Mouse (Mus musculus) kidney, postnatal 0 days (tissue): Measurements from ENCODE around the gene Lysmd3. TPM values are rescaled to one million over a fixed set of nuclear protein-coding genes. Genes with fewer than 3 reads are reported as not detected.

ENCODE experiments used
- ATAC-seq: fragments of 200-750 bp; cut with Nextera tagmentation; replicated peaks from 2 replicates; pipeline ENCODE4 v1.8.0; 2017; ENCODE audit warnings: low read depth, moderate number of reproducible peaks, moderate TSS enrichment, moderate library complexity; ENCODE audit not compliant: low FRiP score
- DNase-seq: peaks from one replicate; pipeline ENCODE4 v3.0.0-alpha.2; 2016; ENCODE audit warnings: low spot score
- H3K27ac ChIP-seq: fragments of 300-500 bp; sonication (generic); 2 replicates; pipeline ENCODE4 v1.5.1; 2014; ENCODE audit warnings: mild to moderate bottlenecking
- H3K27me3 ChIP-seq: fragments of 300-500 bp; sonication (generic); 2 replicates; pipeline ENCODE4 v1.6.1; 2014; ENCODE audit warnings: low read length, mixed read lengths; ENCODE audit not compliant: insufficient read depth
- H3K36me3 ChIP-seq: fragments of 300-500 bp; sonication (generic); 2 replicates; pipeline ENCODE4 v1.6.1; 2014; ENCODE audit warnings: low read length, mixed read lengths; ENCODE audit not compliant: insufficient read depth
- H3K4me1 ChIP-seq: fragments of 300-500 bp; sonication (generic); replicated peaks from 2 replicates; pipeline ENCODE4 v1.6.1; 2014; ENCODE audit warnings: antibody characterized with exemption, low read length, mixed read lengths; ENCODE audit not compliant: insufficient read depth
- H3K4me2 ChIP-seq: fragments of 300-500 bp; sonication (generic); 2 replicates; pipeline ENCODE4 v1.6.1; 2014; ENCODE audit warnings: mild to moderate bottlenecking, low read length, moderate library complexity, mixed read lengths
- H3K4me3 ChIP-seq: fragments of 300-500 bp; sonication (generic); replicated peaks from 2 replicates; pipeline ENCODE4 v1.5.1; 2014; ENCODE audit warnings: low read depth, low read length
- H3K9ac ChIP-seq: fragments of 300-500 bp; sonication (generic); 2 replicates; pipeline ENCODE4 v1.6.1; 2014; ENCODE audit warnings: low read depth, low read length
- H3K9me3 ChIP-seq: fragments of 300-500 bp; sonication (generic); replicated peaks from 2 replicates; pipeline ENCODE4 v1.6.1; 2016; ENCODE audit warnings: low read length, inconsistent platforms, mixed read lengths
- CTCF ChIP-seq: IDR thresholded peaks from 2 replicates; pipeline ENCODE4 v1.5.1; 2016; ENCODE audit warnings: antibody characterized with exemption, low read depth, mild to moderate bottlenecking, moderate library complexity
- WGBS: fragments of 180-500 bp; shearing (Covaris S2); extraction: QIAGEN DNeasy Blood & Tissue Kit; methylation state at CpG from one replicate; pipeline ENCODE4 v1.1.7; 2014; 5-methylcytosine and 5-hydroxymethylcytosine counted together
- polyA plus RNA-seq: library from polyadenylated mRNA; unstranded; fragments of >200 nt; fragmentation: Nextera tagmentation; extraction: Ambion mirVana; gene quantifications from 2 replicates; pipeline ENCODE4 v1.2.1, GENCODE M21; 2015

Gene Lysmd3
- polyA plus RNA-seq, 1 experiment from 2014 or later = 22.5 TPM

GRCm38 (mm10) chr13:81690477-81690876 is 33.0 kb downstream of the Lysmd3 start:
- H3K36me3 ChIP-seq = no peaks in the 10 kb centered on the region
- ATAC-seq (no peak), DNase-seq (no peak)
- H3K4me3 ChIP-seq = no peak overlapping the region
- 87% methylated on average over 10 of the region's 10 CpGs for WGBS
- no peaks in the 10 kb centered on the region for H3K4me1 ChIP-seq
- H3K9ac ChIP-seq = no peak overlapping the region
- H3K27ac ChIP-seq = no peak overlapping the region
- TF ChIP-seq CTCF = no peak
- H3K9me3 ChIP-seq = no peaks in the 10 kb centered on the region
- no peaks in the 10 kb centered on the region for H3K27me3 ChIP-seq
- no peak overlapping the region for H3K4me2 ChIP-seq

- no peaks in the 10 kb centered on the region for H3K9me3 ChIP-seq
- H3K27me3 ChIP-seq = no peaks in the 10 kb centered on the region
- TF ChIP-seq CTCF = no peak
- H3K4me1 ChIP-seq = no peaks in the 10 kb centered on the region
- H3K36me3 ChIP-seq = no peaks in the 10 kb centered on the region
- H3K9ac ChIP-seq = no peak overlapping the region
- no peak overlapping the region for H3K27ac ChIP-seq
- H3K4me3 ChIP-seq = no peak overlapping the region
- DNase-seq = no peak
- ATAC-seq = peak; percentile 69
- H3K4me2 ChIP-seq = no peak overlapping the region
- 61% methylated on average over 9 of the region's 9 CpGs for WGBS
Observed at GRCm38 (mm10) chr13:81691606-81692005, 34.1 kb downstream of the Lysmd3 start.

GRCm38 (mm10) chr13:81694446-81694845 is 37.0 kb downstream of the Lysmd3 start:
- H3K9me3 ChIP-seq = no peaks in the 10 kb centered on the region
- no peaks in the 10 kb centered on the region for H3K27me3 ChIP-seq
- H3K27ac ChIP-seq = no peak overlapping the region
- ATAC-seq (no peak), DNase-seq (no peak)
- TF ChIP-seq CTCF = no peak
- H3K4me2 ChIP-seq = no peak overlapping the region
- no peaks in the 10 kb centered on the region for H3K36me3 ChIP-seq
- H3K4me3 ChIP-seq = no peak overlapping the region
- 93% methylated on average over 12 of the region's 12 CpGs for WGBS
- no peak overlapping the region for H3K9ac ChIP-seq
- no peaks in the 10 kb centered on the region for H3K4me1 ChIP-seq

GRCm38 (mm10) chr13:81703148-81703547 is 45.7 kb downstream of the Lysmd3 start:
- no peak for DNase-seq
- 75% methylated on average over 7 of the region's 7 CpGs for WGBS
- no peaks in the 10 kb centered on the region for H3K4me1 ChIP-seq
- H3K27me3 ChIP-seq = no peaks in the 10 kb centered on the region
- no peak overlapping the region for H3K4me3 ChIP-seq
- no peak overlapping the region for H3K9ac ChIP-seq
- H3K4me2 ChIP-seq = no peak overlapping the region
- no peak for TF ChIP-seq CTCF
- H3K27ac ChIP-seq = no peak overlapping the region
- no peaks in the 10 kb centered on the region for H3K9me3 ChIP-seq
- no peak for ATAC-seq
- no peaks in the 10 kb centered on the region for H3K36me3 ChIP-seq

- ATAC-seq (no peak), DNase-seq (no peak)
- Histone ChIP-seq H3K4me2 (no peak overlapping the region), H3K9ac (no peak overlapping the region), H3K27me3 (no peaks in the 10 kb centered on the region), H3K4me1 (no peaks in the 10 kb centered on the region), H3K36me3 (no peaks in the 10 kb centered on the region), H3K27ac (no peak overlapping the region), H3K9me3 (no peaks in the 10 kb centered on the region), H3K4me3 (no peak overlapping the region)
- no peak for TF ChIP-seq CTCF
- WGBS = 77% methylated on average over 9 of the region's 9 CpGs
Observed at GRCm38 (mm10) chr13:81703621-81704020, 46.2 kb downstream of the Lysmd3 start.

- Histone ChIP-seq H3K4me3 (no peak overlapping the region), H3K36me3 (no peaks in the 10 kb centered on the region), H3K9me3 (no peaks in the 10 kb centered on the region), H3K27me3 (no peaks in the 10 kb centered on the region), H3K27ac (no peak overlapping the region), H3K4me2 (no peak overlapping the region), H3K4me1 (no peaks in the 10 kb centered on the region), H3K9ac (no peak overlapping the region)
- 93% methylated on average over 5 of the region's 5 CpGs for WGBS
- TF ChIP-seq CTCF = no peak
- DNase-seq = no peak
- no peak for ATAC-seq
Observed at GRCm38 (mm10) chr13:81706311-81706710, 48.8 kb downstream of the Lysmd3 start.

GRCm38 (mm10) chr13:81709805-81710204 is 52.3 kb downstream of the Lysmd3 start:
- H3K4me2 ChIP-seq = peak overlapping the region; percentile 94
- 0 out of 2 replicates have a peak overlapping the region, but pooled peaks have one; percentile 72 for H3K9ac ChIP-seq
- H3K9me3 ChIP-seq = no peaks in the 10 kb centered on the region
- H3K27me3 ChIP-seq = no peaks in the 10 kb centered on the region
- DNase-seq = no peak
- no peak for ATAC-seq
- TF ChIP-seq CTCF = no peak
- H3K4me3 ChIP-seq = peak overlapping the region; percentile 81
- peaks cover 6% of the 10 kb centered on the region for H3K4me1 ChIP-seq
- 29% methylated on average over 4 of the region's 4 CpGs for WGBS
- H3K36me3 ChIP-seq = no peaks in the 10 kb centered on the region
- H3K27ac ChIP-seq = no peak overlapping the region
